15 mouse cellular contexts compared by ENCODE assay signal in genomic region chr1:107533736-107534135, GRCm38 (mm10). TPM values are rescaled to one million over a fixed set of nuclear protein-coding genes. Genes with fewer than 3 reads are reported as not detected.
"Had no signal": no experiment of that assay in that cellular context is flagged by ENCODE, and none has a peak within 500 bp of the region (broad histone marks: within the 10 kb centered on the region; RNA-seq: fewer than 3 reads in every experiment).

No protein-coding gene starts in this region.

- ATAC-seq: midbrain, embryonic 15.5 days had no signal

- DNase-seq: kidney, adult 2 months; kidney, postnatal 25 days; layer of hippocampus, adult 9-11 months; liver; liver, embryonic 13.5 days; lung, adult 2 months; lung, postnatal 14 days; lung, postnatal 4 days; retina, postnatal 1 day; right cerebral cortex, postnatal 25 days; spleen, adult 18-20 months; thymus, postnatal 36 days had no signal

RNA-seq across cellular contexts. Expression of gene Serpinb2, which starts 22.5 kb away (rescaled TPM):
- total RNA-seq: layer of hippocampus, adult 2 months; layer of hippocampus, postnatal 25 days had no signal
